ENCODE assay signal across 11 mouse cellular contexts in the genomic region with DNA sequence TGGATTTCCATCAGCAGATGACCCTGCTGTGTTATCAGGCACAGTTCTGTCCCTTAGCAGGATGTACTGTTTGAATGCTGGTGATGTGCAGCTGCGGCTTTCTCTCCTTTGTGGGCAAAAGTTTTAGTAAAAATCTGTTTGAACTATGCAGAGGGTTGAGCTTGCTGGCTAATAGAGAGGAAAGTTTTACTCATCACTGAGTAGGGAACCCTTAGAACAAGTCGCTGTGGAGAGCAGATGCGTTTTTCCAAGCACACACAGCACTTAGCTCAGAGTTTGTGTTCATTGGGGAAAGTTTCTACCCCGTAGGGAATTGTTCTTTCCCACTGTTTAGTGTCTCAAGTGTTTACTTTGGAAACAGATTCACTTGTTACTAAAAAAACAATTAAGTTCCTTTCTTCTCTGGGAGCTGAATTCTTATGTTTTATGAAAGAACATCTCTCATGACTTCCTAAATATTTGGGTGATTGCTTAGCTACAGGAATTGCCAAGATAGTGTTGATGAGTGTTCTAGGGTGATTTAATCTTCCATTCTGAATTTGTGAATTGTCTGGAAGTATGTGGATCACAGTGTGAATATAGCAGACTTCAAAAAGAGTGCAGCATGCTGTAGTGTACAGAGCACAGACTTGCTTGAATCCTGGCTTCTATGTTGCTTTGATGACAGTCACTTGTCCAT. TPM values are rescaled to one million over a fixed set of nuclear protein-coding genes. Genes with fewer than 3 reads are reported as not detected.
DNase-seq lines count a peak whose midpoint lies in the region; ATAC-seq and TF ChIP-seq lines count a peak whose summit lies in the region.
"Had no signal": no experiment of that assay in that cellular context is flagged by ENCODE, and none has a peak within 500 bp of the region (broad histone marks: within the 10 kb centered on the region; RNA-seq: fewer than 3 reads in every experiment).

No protein-coding gene starts in this region.

- H3K27ac ChIP-seq in hindbrain, embryonic 12.5 days, result no peak overlapping the region
- H3K27ac ChIP-seq: hindbrain, embryonic 14.5 days; lung, embryonic 15.5 days had no signal

- POLR2A ChIA-PET in Patski (lab: Charles Lee), result no interaction called here

- in situ Hi-C loops in Patski (cut with MboI; ENCODE audit: low pct_unique_long_range_greater_than_20kb), result loop anchor here (5.0 kb wide), 1 partner anchor 158 kb away; no protein-coding TSS in a partner anchor

- ATAC-seq in Patski, result peak; percentile 12
- no peak for ATAC-seq in hindbrain, embryonic 12.5 days (ENCODE audit: low FRiP score)

- DNase-seq in lung, postnatal 25 days (ENCODE audit: low spot score), result peak; percentile 14
- no peak for DNase-seq in lung, postnatal 4 days
- peak; percentile 33 for DNase-seq in Patski (ENCODE audit: low read depth, low spot score)
- peak; percentile 78 for DNase-seq in heart, adult 9 months (ENCODE audit: low spot score in 2 of 2)
- peak; percentile 9 for DNase-seq in heart, postnatal 4 days
- no peak for DNase-seq in thymus, postnatal 10 days (ENCODE audit: low spot score in 2 of 2)
- DNase-seq: cerebellum, postnatal 14 days; liver had no signal

- H3K9ac ChIP-seq in hindbrain, embryonic 12.5 days, result no peak overlapping the region
- H3K9ac ChIP-seq: hindbrain, embryonic 14.5 days; lung, embryonic 15.5 days had no signal

- WGBS in hindbrain, embryonic 12.5 days, result 84% methylated on average over 4 of the region's 4 CpGs

- H3K4me3 ChIP-seq in hindbrain, embryonic 12.5 days, result no peak overlapping the region
- H3K4me3 ChIP-seq: lung, embryonic 15.5 days had no signal

- no peaks in the 10 kb centered on the region for H3K9me3 ChIP-seq in hindbrain, embryonic 12.5 days (replicated peaks)
- H3K9me3 ChIP-seq: lung, embryonic 15.5 days had no signal

- no peak overlapping the region for H3K4me2 ChIP-seq in hindbrain, embryonic 12.5 days (replicated peaks)
- H3K4me2 ChIP-seq: hindbrain, embryonic 14.5 days; lung, embryonic 15.5 days had no signal

- no peak for TF ChIP-seq CTCF in Patski (IDR thresholded peaks at IDR 0.05)

- H3K27me3 ChIP-seq in Patski, result no peaks in the 10 kb centered on the region
- no peaks in the 10 kb centered on the region for H3K27me3 ChIP-seq in hindbrain, embryonic 12.5 days
- H3K27me3 ChIP-seq: lung, embryonic 15.5 days had no signal

- no peaks in the 10 kb centered on the region; the same call in 1 of the 2 replicates for H3K4me1 ChIP-seq in hindbrain, embryonic 12.5 days
- H3K4me1 ChIP-seq: lung, embryonic 15.5 days had no signal

- peaks cover 56% of the 10 kb centered on the region for H3K36me3 ChIP-seq in hindbrain, embryonic 12.5 days

- CTCF ChIA-PET in Patski (lab: Charles Lee), result interaction anchor here (1.6 to 2.6 kb wide), 3 partner anchors 10 to 17 kb away, joined by 3 to 7 read pairs (median 4); no protein-coding TSS in a partner anchor

RNA-seq across cellular contexts. Expression of gene Ankfy1, which starts 45.2 kb away (rescaled TPM):
- polyA plus RNA-seq in Patski (2021), result 42.8 TPM
- 10 to 100 TPM; 30.6 to 30.7 TPM for total RNA-seq in heart, postnatal 4 days (2021)
- polyA plus RNA-seq in hindbrain, embryonic 12.5 days (2016; fragmentation: Nextera tagmentation; extraction: Ambion mirVana), result 33.4 and 35.0 TPM in 2 replicates

Comparison
In these comparisons a context has a peak if more than half of its experiments do, and no peak if none do; other contexts are left out.
1. DNase-seq: peak in lung, postnatal 25 days (single experiment), Patski (single experiment), heart, adult 9 months (2 of 2) and heart, postnatal 4 days (single experiment); none in lung, postnatal 4 days (0 of 2) and thymus, postnatal 10 days (0 of 2).